In genomic region chr7:141363752-141364125, GRCm38 (mm10) we compare ENCODE assay signal across 10 mouse cellular contexts. TPM values are rescaled to one million over a fixed set of nuclear protein-coding genes. Genes with fewer than 3 reads are reported as not detected.
DNase-seq lines count a peak whose midpoint lies in the region; ATAC-seq and TF ChIP-seq lines count a peak whose summit lies in the region.
"Had no signal": no experiment of that assay in that cellular context is flagged by ENCODE, and none has a peak within 500 bp of the region (broad histone marks: within the 10 kb centered on the region; RNA-seq: fewer than 3 reads in every experiment).

No protein-coding gene starts in this region.

- TF ChIP-seq EP300 in MEL (IDR thresholded peaks at IDR 0.05; ENCODE audit: low read depth in 1 of 2, low read length in 2 of 2), result no peak
- TF ChIP-seq EP300 in liver, embryonic 14.5 days (IDR thresholded peaks at IDR 0.05; ENCODE audit: low read depth), result no peak

- H3K79me2 ChIP-seq in MEL (ENCODE audit: control insufficient read depth, insufficient read depth, low read length, poor library complexity), result no peaks in the 10 kb centered on the region

- H3K27me3 ChIP-seq in intestine, embryonic 15.5 days (replicated peaks), result no peaks in the 10 kb centered on the region; the same call in 1 of the 2 replicates
- no peaks in the 10 kb centered on the region for H3K27me3 ChIP-seq in intestine, postnatal 0 days (replicated peaks; ENCODE audit: control insufficient read depth, insufficient read depth, low read length)
- H3K27me3 ChIP-seq in G1E (ENCODE audit: insufficient read depth, low read length) (peaks cover 21% of the 10 kb centered on the region), MEL (ENCODE audit: control insufficient read depth in 1 of 2, insufficient read depth in 2 of 2, low read length in 2 of 2) (no peaks in the 10 kb centered on the region)
- H3K27me3 ChIP-seq in liver, embryonic 14.5 days (ENCODE audit: control insufficient read depth, insufficient read depth, low read length), result peaks cover 3% of the 10 kb centered on the region
- H3K27me3 ChIP-seq: Patski had no signal

- H3K36me3 ChIP-seq in intestine, embryonic 15.5 days, result 0 out of 2 replicates have a peak, but pooled peaks cover 2% of the 10 kb centered on the region
- H3K36me3 ChIP-seq in intestine, postnatal 0 days (ENCODE audit: control insufficient read depth, insufficient read depth), result peaks cover 24% of the 10 kb centered on the region; the same call in 1 of the 2 replicates
- H3K36me3 ChIP-seq in G1E (replicated peaks) (no peaks in the 10 kb centered on the region), MEL (ENCODE audit: control insufficient read depth in 1 of 2, insufficient read depth in 2 of 2, low read length in 2 of 2) (peaks cover 0 to 16% of the 10 kb centered on the region in 2 experiments; a peak in 2 of 4 replicates)
- no peaks in the 10 kb centered on the region for H3K36me3 ChIP-seq in liver, embryonic 14.5 days (replicated peaks; ENCODE audit: control insufficient read depth, insufficient read depth, low read depth)
- H3K36me3 ChIP-seq: limb, embryonic 15.5 days; neural tube, embryonic 13.5 days had no signal

- ATAC-seq in intestine, embryonic 15.5 days, result peak; percentile 7; the same call in 1 of the 2 replicates
- ATAC-seq in intestine, postnatal 0 days, result no peak
- ATAC-seq in G1E (ENCODE audit: extremely low read depth, insufficient number of reproducible peaks, low FRiP score, poor library complexity, severe bottlenecking), result 0 out of 2 replicates have a peak, but pooled peaks have one; percentile 23
- ATAC-seq in liver, embryonic 14.5 days (ENCODE audit: insufficient read depth), result peak; percentile 44

- no peak for TF ChIP-seq POLR2A in MEL (IDR thresholded peaks at IDR 0.05; ENCODE audit: control insufficient read depth in 1 of 2, insufficient read depth in 1 of 2, low read depth in 1 of 2, low read length in 2 of 2, poor library complexity in 1 of 2)

- peaks cover 10% of the 10 kb centered on the region; the same call in 1 of the 2 replicates for H3K4me1 ChIP-seq in intestine, embryonic 15.5 days (replicated peaks)
- H3K4me1 ChIP-seq in intestine, postnatal 0 days (replicated peaks; ENCODE audit: control insufficient read depth, insufficient read depth, low read length), result no peaks in the 10 kb centered on the region
- H3K4me1 ChIP-seq in G1E (ENCODE audit: insufficient read depth, low read depth, low read length) (peaks cover 52% of the 10 kb centered on the region), MEL (ENCODE audit: control insufficient read depth in 1 of 2, insufficient read depth in 2 of 2, low read length in 2 of 2) (peaks cover 11 to 17% of the 10 kb centered on the region in 2 experiments)
- peaks cover 25% of the 10 kb centered on the region in 2 experiments for H3K4me1 ChIP-seq in liver, embryonic 14.5 days (replicated peaks; ENCODE audit: control insufficient read depth in 2 of 2, insufficient read depth in 2 of 2, low read length in 1 of 2)
- H3K4me1 ChIP-seq: neural tube, embryonic 13.5 days had no signal

- DNase-seq in G1E (ENCODE audit: low spot score), result no peak
- no peak for DNase-seq in MEL (ENCODE audit: low read depth, low spot score)
- no peak for DNase-seq in liver, embryonic 14.5 days (ENCODE audit: low read depth in 3 of 3, low spot score in 3 of 3)
- DNase-seq in retina, postnatal 1 day, result no peak
- DNase-seq in left cerebral cortex, postnatal 36 days (ENCODE audit: low spot score in 2 of 2), result no peak

- intact Hi-C loops in left cerebral cortex, postnatal 36 days (cut with DNase I), result loop anchor here (5.0 kb wide), 2 partner anchors 96 to 136 kb away; partner anchors contain the start of genes Irf7 and Phrf1

- H3K9ac ChIP-seq in intestine, embryonic 15.5 days, result no peak overlapping the region
- H3K9ac ChIP-seq in intestine, postnatal 0 days (ENCODE audit: low read depth, low read length), result no peak overlapping the region
- H3K9ac ChIP-seq in MEL (ENCODE audit: control insufficient read depth, low read depth, low read length, poor library complexity, severe bottlenecking), result peak overlapping the region; percentile 17
- peak overlapping the region; percentile 66 for H3K9ac ChIP-seq in liver, embryonic 14.5 days (replicated peaks)
- H3K9ac ChIP-seq: limb, embryonic 15.5 days; neural tube, embryonic 13.5 days had no signal

- no peak overlapping the region for H3K27ac ChIP-seq in intestine, embryonic 15.5 days
- no peak overlapping the region for H3K27ac ChIP-seq in intestine, postnatal 0 days (ENCODE audit: low read depth, low read length)
- peak overlapping the region; percentile 4; the same call in 1 of the 2 replicates for H3K27ac ChIP-seq in MEL (ENCODE audit: control insufficient read depth, low read depth, low read length)
- H3K27ac ChIP-seq in liver, embryonic 14.5 days, result peak overlapping the region; percentile 92
- H3K27ac ChIP-seq: limb, embryonic 15.5 days; neural tube, embryonic 13.5 days had no signal

- no peak overlapping the region for H3K4me3 ChIP-seq in intestine, embryonic 15.5 days (replicated peaks)
- no peak overlapping the region for H3K4me3 ChIP-seq in intestine, postnatal 0 days (ENCODE audit: low read depth, low read length)
- H3K4me3 ChIP-seq in G1E (ENCODE audit: low read depth, low read length) (peak overlapping the region; percentile 21; the same call in 1 of the 2 replicates), MEL (ENCODE audit: control insufficient read depth in 1 of 2, insufficient read depth in 1 of 2, low read depth in 2 of 2, low read length in 2 of 2) (no peak overlapping the region)
- no peak overlapping the region for H3K4me3 ChIP-seq in liver, embryonic 14.5 days (ENCODE audit: insufficient read depth in 1 of 2, low read depth in 2 of 2, low read length in 2 of 2)
- H3K4me3 ChIP-seq: limb, embryonic 15.5 days; neural tube, embryonic 13.5 days had no signal

- H3K4me2 ChIP-seq in intestine, embryonic 15.5 days (replicated peaks), result no peak overlapping the region
- no peak overlapping the region for H3K4me2 ChIP-seq in intestine, postnatal 0 days (replicated peaks; ENCODE audit: low read depth)
- H3K4me2 ChIP-seq in liver, embryonic 14.5 days (ENCODE audit: low read depth), result peak overlapping the region; percentile 73
- H3K4me2 ChIP-seq: limb, embryonic 15.5 days; neural tube, embryonic 13.5 days had no signal

- WGBS in intestine, embryonic 15.5 days, result 70% methylated on average over 2 of the region's 2 CpGs
- WGBS in intestine, postnatal 0 days, result 80% methylated on average over 2 of the region's 2 CpGs
- 51% methylated on average over 2 of the region's 2 CpGs for WGBS in liver, embryonic 14.5 days (ENCODE audit: insufficient replicate concordance)

- no peak for TF ChIP-seq RAD21 in MEL (IDR thresholded peaks at IDR 0.05; ENCODE audit: low read depth, low read length)

- TF ChIP-seq CTCF in intestine, postnatal 0 days (IDR thresholded peaks at IDR 0.05; ENCODE audit: low read depth), result no peak
- TF ChIP-seq CTCF in G1E (IDR thresholded peaks at IDR 0.05; ENCODE audit: low read depth, low read length) (no peak; the same call in 1 of the 2 replicates), MEL (IDR thresholded peaks at IDR 0.05 in 2 of 3, conservative IDR thresholded peaks at IDR 0.05 in 1 of 3; ENCODE audit: control insufficient read depth in 1 of 3, insufficient read depth in 1 of 3, low read depth in 2 of 3, low read length in 3 of 3, poor library complexity in 1 of 3, severe bottlenecking in 1 of 3) (no peak)
- no peak for TF ChIP-seq CTCF in liver, embryonic 14.5 days (IDR thresholded peaks at IDR 0.05; ENCODE audit: low read depth)

- no peaks in the 10 kb centered on the region for H3K9me3 ChIP-seq in intestine, embryonic 15.5 days
- H3K9me3 ChIP-seq in intestine, postnatal 0 days (ENCODE audit: control insufficient read depth), result no peaks in the 10 kb centered on the region
- H3K9me3 ChIP-seq in G1E (replicated peaks) (no peaks in the 10 kb centered on the region), MEL (replicated peaks; ENCODE audit: insufficient read depth, low read length) (no peaks in the 10 kb centered on the region)
- no peaks in the 10 kb centered on the region for H3K9me3 ChIP-seq in liver, embryonic 14.5 days (ENCODE audit: control insufficient read depth, low read length)
- H3K9me3 ChIP-seq: limb, embryonic 15.5 days; neural tube, embryonic 13.5 days had no signal

RNA-seq across cellular contexts. Expression of gene Eps8l2, which starts 25.1 kb away (rescaled TPM):
- 117 and 133 TPM in 2 replicates for polyA plus RNA-seq in intestine, embryonic 15.5 days (2015; fragmentation: Nextera tagmentation; extraction: Ambion mirVana)
- 234 and 248 TPM in 2 replicates for polyA plus RNA-seq in intestine, postnatal 0 days (2015; fragmentation: Nextera tagmentation; extraction: Ambion mirVana)
- not detected in 2 replicates for total RNA-seq in G1E (2014; fragmentation: Nextera tagmentation)
- total RNA-seq in G1E (2017), result 0.33 TPM in 1 of 2 replicates, not detected in the other
- polyA plus RNA-seq in G1E (2012), result not detected in 2 replicates
- 0.46 TPM in 1 of 2 replicates, not detected in the other for total RNA-seq in MEL (2012; rRNA removed)
- under 1 TPM in 1 of 2 experiments, not detected in 1; 0.10 TPM for polyA plus RNA-seq in MEL (2012; ENCODE audit: insufficient read depth in 1 of 2, insufficient read length in 2 of 2, low read depth in 1 of 2, low replicate concordance in 2 of 2, missing spikeins in 1 of 2)
- 7.9 and 8.3 TPM in 2 replicates for polyA plus RNA-seq in liver, embryonic 14.5 days (2012; rRNA removed)
- polyA plus RNA-seq in liver, embryonic 14.5 days (2014; fragmentation: Nextera tagmentation; extraction: Ambion mirVana), result 6.6 and 7.7 TPM in 2 replicates
- 1 to 10 TPM; 4.7 to 5.9 TPM for total RNA-seq in left cerebral cortex, postnatal 36 days (2021)

RNA-seq across cellular contexts. Expression of gene Taldo1, which starts 28.3 kb away (rescaled TPM):
- 458 and 460 TPM in 2 replicates for polyA plus RNA-seq in intestine, embryonic 15.5 days (2015; fragmentation: Nextera tagmentation; extraction: Ambion mirVana)
- polyA plus RNA-seq in intestine, postnatal 0 days (2015; fragmentation: Nextera tagmentation; extraction: Ambion mirVana), result 706 and 711 TPM in 2 replicates
- total RNA-seq in G1E (2014; fragmentation: Nextera tagmentation) (59.1 and 68.2 TPM in 2 replicates), G1E (2017) (514 and 659 TPM in 2 replicates), MEL (2012; rRNA removed) (415 and 498 TPM in 2 replicates)
- polyA plus RNA-seq in G1E (2012) (207 and 336 TPM in 2 replicates), MEL (2012; ENCODE audit: insufficient read depth in 1 of 2, insufficient read length in 2 of 2, low read depth in 1 of 2, low replicate concordance in 2 of 2, missing spikeins in 1 of 2) (100 to 1,000 TPM in 1 of 2 experiments, not detected in 1; 298 TPM)
- polyA plus RNA-seq in liver, embryonic 14.5 days (2012; rRNA removed), result 212 and 266 TPM in 2 replicates
- 427 and 428 TPM in 2 replicates for polyA plus RNA-seq in liver, embryonic 14.5 days (2014; fragmentation: Nextera tagmentation; extraction: Ambion mirVana)
- total RNA-seq in left cerebral cortex, postnatal 36 days (2021), result 100 to 1,000 TPM in 1 of 2 experiments, 10 to 100 TPM in 1; 93.3 to 116 TPM

RNA-seq across cellular contexts. Expression of gene Tmem80, which starts 36.2 kb away (rescaled TPM):
- polyA plus RNA-seq in intestine, embryonic 15.5 days (2015; fragmentation: Nextera tagmentation; extraction: Ambion mirVana), result 35.1 and 35.6 TPM in 2 replicates
- 21.8 and 23.3 TPM in 2 replicates for polyA plus RNA-seq in intestine, postnatal 0 days (2015; fragmentation: Nextera tagmentation; extraction: Ambion mirVana)
- total RNA-seq in G1E (2014; fragmentation: Nextera tagmentation), result 22.5 and 24.4 TPM in 2 replicates
- 18.0 and 18.3 TPM in 2 replicates for total RNA-seq in G1E (2017)
- polyA plus RNA-seq in G1E (2012), result 8.4 and 9.0 TPM in 2 replicates
- 12.2 and 12.3 TPM in 2 replicates for total RNA-seq in MEL (2012; rRNA removed)
- 10 to 100 TPM in 1 of 2 experiments, not detected in 1; 27.7 TPM for polyA plus RNA-seq in MEL (2012; ENCODE audit: insufficient read depth in 1 of 2, insufficient read length in 2 of 2, low read depth in 1 of 2, low replicate concordance in 2 of 2, missing spikeins in 1 of 2)
- polyA plus RNA-seq in liver, embryonic 14.5 days (2012; rRNA removed), result 10.7 and 13.6 TPM in 2 replicates
- 11.3 and 13.0 TPM in 2 replicates for polyA plus RNA-seq in liver, embryonic 14.5 days (2014; fragmentation: Nextera tagmentation; extraction: Ambion mirVana)
- 10 to 100 TPM; 30.5 to 34.9 TPM for total RNA-seq in left cerebral cortex, postnatal 36 days (2021)

RNA-seq across cellular contexts. Expression of gene Deaf1, which starts 36.2 kb away (rescaled TPM):
- 63.1 and 63.5 TPM in 2 replicates for polyA plus RNA-seq in intestine, embryonic 15.5 days (2015; fragmentation: Nextera tagmentation; extraction: Ambion mirVana)
- 52.8 and 55.7 TPM in 2 replicates for polyA plus RNA-seq in intestine, postnatal 0 days (2015; fragmentation: Nextera tagmentation; extraction: Ambion mirVana)
- total RNA-seq in G1E (2014; fragmentation: Nextera tagmentation), result 35.3 and 41.2 TPM in 2 replicates
- total RNA-seq in G1E (2017), result 22.9 and 27.0 TPM in 2 replicates
- polyA plus RNA-seq in G1E (2012), result 55.8 and 61.7 TPM in 2 replicates
- total RNA-seq in MEL (2012; rRNA removed), result 9.8 and 13.2 TPM in 2 replicates
- 10 to 100 TPM in 1 of 2 experiments, not detected in 1; 91.1 TPM for polyA plus RNA-seq in MEL (2012; ENCODE audit: insufficient read depth in 1 of 2, insufficient read length in 2 of 2, low read depth in 1 of 2, low replicate concordance in 2 of 2, missing spikeins in 1 of 2)
- polyA plus RNA-seq in liver, embryonic 14.5 days (2012; rRNA removed), result 6.9 and 7.8 TPM in 2 replicates
- 11.1 and 13.6 TPM in 2 replicates for polyA plus RNA-seq in liver, embryonic 14.5 days (2014; fragmentation: Nextera tagmentation; extraction: Ambion mirVana)
- total RNA-seq in left cerebral cortex, postnatal 36 days (2021), result 10 to 100 TPM; 67.3 to 72.5 TPM

RNA-seq across cellular contexts. Expression of gene Gatd1, which starts 50.2 kb away (rescaled TPM):
- polyA plus RNA-seq in intestine, embryonic 15.5 days (2015; fragmentation: Nextera tagmentation; extraction: Ambion mirVana), result 47.4 and 49.2 TPM in 2 replicates
- 34.3 and 37.1 TPM in 2 replicates for polyA plus RNA-seq in intestine, postnatal 0 days (2015; fragmentation: Nextera tagmentation; extraction: Ambion mirVana)
- total RNA-seq in G1E (2014; fragmentation: Nextera tagmentation) (22.6 and 30.8 TPM in 2 replicates), G1E (2017) (23.8 and 23.9 TPM in 2 replicates), MEL (2012; rRNA removed) (21.0 and 21.6 TPM in 2 replicates)
- polyA plus RNA-seq in G1E (2012) (15.4 and 16.5 TPM in 2 replicates), MEL (2012; ENCODE audit: insufficient read depth in 1 of 2, insufficient read length in 2 of 2, low read depth in 1 of 2, low replicate concordance in 2 of 2, missing spikeins in 1 of 2) (10 to 100 TPM in 1 of 2 experiments, not detected in 1; 35.9 TPM)
- polyA plus RNA-seq in liver, embryonic 14.5 days (2012; rRNA removed), result 13.8 and 16.9 TPM in 2 replicates
- polyA plus RNA-seq in liver, embryonic 14.5 days (2014; fragmentation: Nextera tagmentation; extraction: Ambion mirVana), result 8.7 and 10.3 TPM in 2 replicates
- 10 to 100 TPM; 43.2 to 43.4 TPM for total RNA-seq in left cerebral cortex, postnatal 36 days (2021)

Comparison
In these comparisons a context has a peak if more than half of its experiments do, and no peak if none do; other contexts are left out.
1. H3K27ac ChIP-seq: peak in MEL (single experiment) and liver, embryonic 14.5 days (single experiment); none in intestine, embryonic 15.5 days (single experiment) and intestine, postnatal 0 days (single experiment).
2. H3K9ac ChIP-seq: peak in MEL (single experiment) and liver, embryonic 14.5 days (single experiment); none in intestine, embryonic 15.5 days (single experiment) and intestine, postnatal 0 days (single experiment).
3. RNA of gene Eps8l2, which starts 25.1 kb away (polyA plus RNA-seq): 234 to 248 TPM in intestine, postnatal 0 days and 117 to 133 TPM in intestine, embryonic 15.5 days; 6.6 to 8.3 TPM in liver, embryonic 14.5 days, 0.10 TPM in MEL and not detected in G1E; every median in the first group is over 10 times any median in the second.